Mouse (Mus musculus): ENCODE measurements at regions not wholly inside any gene's neighbourhood (a gene's known extent, or its start where the extent isn't known, plus 50 kb on each side); places are given as distances from the start of the nearest gene placed in this dataset.

DNA sequence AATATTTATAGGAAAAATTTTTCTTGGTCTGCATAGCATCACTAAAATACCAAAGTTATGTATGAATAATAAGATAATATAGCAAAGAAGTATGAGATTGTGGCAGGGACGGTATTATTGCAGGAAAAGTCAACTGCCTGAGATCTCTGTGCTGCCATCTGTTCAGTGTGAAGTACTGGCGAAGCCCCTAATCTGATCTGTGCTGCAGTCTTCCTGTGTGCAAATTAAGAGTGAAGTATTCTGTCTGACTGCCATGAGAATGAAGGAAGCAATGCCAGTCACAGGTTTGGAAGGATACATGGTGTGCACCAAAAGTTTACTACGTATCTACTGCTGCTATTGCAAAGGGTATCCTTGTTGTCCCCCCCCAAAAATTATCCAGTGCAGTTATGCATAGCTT lies 501.5 kb downstream of the Rab28 start:
- no peak for TF ChIP-seq POLR2A (IDR thresholded peaks at IDR 0.05; ENCODE audit: extremely low read depth, insufficient read depth, low read length)
- TF ChIP-seq CTCF (IDR thresholded peaks at IDR 0.05; ENCODE audit: low read depth, low read length): no peak

All from liver, adult 2 months (tissue).